Mouse (Mus musculus): ENCODE measurements around the gene Ctnna2. TPM values are rescaled to one million over a fixed set of nuclear protein-coding genes. Genes with fewer than 3 reads are reported as not detected.

Ctnna2 gene
- polyA plus RNA-seq, 1 experiment from 2014 or later, result 89.0 TPM

GRCm38 (mm10) chr6:77687173-77687572, 292.3 kb downstream of the Ctnna2 start:
- no peak for DNase-seq (ENCODE audit: low spot score)
- H3K4me1 ChIP-seq (ENCODE audit: control insufficient read depth, insufficient read depth, low read length), result no peaks in the 10 kb centered on the region
- H3K36me3 ChIP-seq (ENCODE audit: control insufficient read depth, insufficient read depth, low read length), result no peaks in the 10 kb centered on the region
- 90% methylated on average over 1 of the region's 1 CpGs for WGBS
- H3K27ac ChIP-seq (ENCODE audit: low read depth, low read length), result no peak overlapping the region
- ATAC-seq, result no peak
- H3K9me3 ChIP-seq (replicated peaks; ENCODE audit: control insufficient read depth, low read length), result no peaks in the 10 kb centered on the region
- H3K9ac ChIP-seq (ENCODE audit: low read length), result no peak overlapping the region
- no peak overlapping the region for H3K4me2 ChIP-seq (ENCODE audit: low read length)
- H3K27me3 ChIP-seq (replicated peaks; ENCODE audit: control insufficient read depth, insufficient read depth, low read length), result no peaks in the 10 kb centered on the region
- H3K4me3 ChIP-seq (ENCODE audit: low read depth, low read length), result no peak overlapping the region

GRCm38 (mm10) chr6:77650127-77650526, 329.4 kb downstream of the Ctnna2 start:
- Histone ChIP-seq H3K4me2 (ENCODE audit: low read length) (no peak overlapping the region), H3K4me3 (ENCODE audit: low read depth, low read length) (no peak overlapping the region), H3K27me3 (replicated peaks; ENCODE audit: control insufficient read depth, insufficient read depth, low read length) (no peaks in the 10 kb centered on the region), H3K9ac (ENCODE audit: low read length) (no peak overlapping the region), H3K9me3 (replicated peaks; ENCODE audit: control insufficient read depth, low read length) (no peaks in the 10 kb centered on the region), H3K4me1 (ENCODE audit: control insufficient read depth, insufficient read depth, low read length) (no peaks in the 10 kb centered on the region), H3K36me3 (ENCODE audit: control insufficient read depth, insufficient read depth, low read length) (no peaks in the 10 kb centered on the region), H3K27ac (ENCODE audit: low read depth, low read length) (no peak overlapping the region)
- DNase-seq (ENCODE audit: low spot score) (peak; percentile 65), ATAC-seq (peak; percentile 51)
- WGBS, result 11% methylated on average over 6 of the region's 6 CpGs

GRCm38 (mm10) chr6:77644591-77644990, 334.9 kb downstream of the Ctnna2 start:
- 31% methylated on average over 4 of the region's 4 CpGs for whole genome bisulfite sequencing
- Histone ChIP-seq H3K27ac (ENCODE audit: low read depth, low read length) (no peak overlapping the region), H3K27me3 (replicated peaks; ENCODE audit: control insufficient read depth, insufficient read depth, low read length) (no peaks in the 10 kb centered on the region), H3K4me3 (ENCODE audit: low read depth, low read length) (no peak overlapping the region), H3K9me3 (replicated peaks; ENCODE audit: control insufficient read depth, low read length) (no peaks in the 10 kb centered on the region), H3K9ac (ENCODE audit: low read length) (no peak overlapping the region), H3K4me1 (ENCODE audit: control insufficient read depth, insufficient read depth, low read length) (peaks cover 5% of the 10 kb centered on the region; the same call in 1 of the 2 replicates), H3K4me2 (ENCODE audit: low read length) (no peak overlapping the region), H3K36me3 (ENCODE audit: control insufficient read depth, insufficient read depth, low read length) (0 out of 2 replicates have a peak, but pooled peaks cover 4% of the 10 kb centered on the region)
- DNase-seq (ENCODE audit: low spot score) (peak; percentile 49), ATAC-seq (peak; percentile 71; the same call in 1 of the 2 replicates)

GRCm38 (mm10) chr6:77638784-77639183, 340.7 kb downstream of the Ctnna2 start:
- no peaks in the 10 kb centered on the region for H3K9me3 ChIP-seq (replicated peaks; ENCODE audit: control insufficient read depth, low read length)
- H3K4me2 ChIP-seq (ENCODE audit: low read length), result no peak overlapping the region
- ATAC-seq (no peak), DNase-seq (ENCODE audit: low spot score) (peak; percentile 37)
- H3K4me3 ChIP-seq (ENCODE audit: low read depth, low read length), result no peak overlapping the region
- no peak overlapping the region for H3K27ac ChIP-seq (ENCODE audit: low read depth, low read length)
- H3K4me1 ChIP-seq (ENCODE audit: control insufficient read depth, insufficient read depth, low read length), result 0 out of 2 replicates have a peak, but pooled peaks cover 2% of the 10 kb centered on the region
- peaks cover 10% of the 10 kb centered on the region for H3K36me3 ChIP-seq (ENCODE audit: control insufficient read depth, insufficient read depth, low read length)
- no peaks in the 10 kb centered on the region for H3K27me3 ChIP-seq (replicated peaks; ENCODE audit: control insufficient read depth, insufficient read depth, low read length)
- WGBS, result 78% methylated on average over 2 of the region's 2 CpGs
- no peak overlapping the region for H3K9ac ChIP-seq (ENCODE audit: low read length)

GRCm38 (mm10) chr6:77633997-77634396, 345.5 kb downstream of the Ctnna2 start:
- DNase-seq (ENCODE audit: low spot score) (peak; percentile 81), ATAC-seq (peak; percentile 83)
- WGBS, result 34% methylated on average over 9 of the region's 9 CpGs
- Histone ChIP-seq H3K4me1 (ENCODE audit: control insufficient read depth, insufficient read depth, low read length) (no peaks in the 10 kb centered on the region), H3K27ac (ENCODE audit: low read depth, low read length) (no peak overlapping the region), H3K9ac (ENCODE audit: low read length) (no peak overlapping the region), H3K27me3 (replicated peaks; ENCODE audit: control insufficient read depth, insufficient read depth, low read length) (no peaks in the 10 kb centered on the region), H3K4me2 (ENCODE audit: low read length) (no peak overlapping the region), H3K4me3 (ENCODE audit: low read depth, low read length) (no peak overlapping the region), H3K36me3 (ENCODE audit: control insufficient read depth, insufficient read depth, low read length) (peaks cover 6% of the 10 kb centered on the region), H3K9me3 (replicated peaks; ENCODE audit: control insufficient read depth, low read length) (no peaks in the 10 kb centered on the region)

- 44% methylated on average over 7 of the region's 7 CpGs for WGBS
- Histone ChIP-seq H3K9ac (ENCODE audit: low read length) (no peak overlapping the region), H3K27me3 (replicated peaks; ENCODE audit: control insufficient read depth, insufficient read depth, low read length) (no peaks in the 10 kb centered on the region), H3K4me2 (ENCODE audit: low read length) (no peak overlapping the region), H3K4me3 (ENCODE audit: low read depth, low read length) (no peak overlapping the region), H3K9me3 (replicated peaks; ENCODE audit: control insufficient read depth, low read length) (no peaks in the 10 kb centered on the region), H3K4me1 (ENCODE audit: control insufficient read depth, insufficient read depth, low read length) (no peaks in the 10 kb centered on the region), H3K36me3 (ENCODE audit: control insufficient read depth, insufficient read depth, low read length) (no peaks in the 10 kb centered on the region), H3K27ac (ENCODE audit: low read depth, low read length) (no peak overlapping the region)
- DNase-seq (ENCODE audit: low spot score) (peak; percentile 78), ATAC-seq (peak; percentile 78)
Measured at GRCm38 (mm10) chr6:77628573-77629192, 350.8 kb downstream of the Ctnna2 start.

- ATAC-seq, result no peak
- WGBS, result 93% methylated on average over 14 of the region's 14 CpGs
- Histone ChIP-seq H3K4me1 (ENCODE audit: control insufficient read depth, insufficient read depth, low read length) (peaks cover 5% of the 10 kb centered on the region; the same call in 1 of the 2 replicates), H3K27me3 (replicated peaks; ENCODE audit: control insufficient read depth, insufficient read depth, low read length) (no peaks in the 10 kb centered on the region), H3K9ac (ENCODE audit: low read length) (no peak overlapping the region), H3K4me2 (ENCODE audit: low read length) (no peak overlapping the region), H3K36me3 (ENCODE audit: control insufficient read depth, insufficient read depth, low read length) (no peaks in the 10 kb centered on the region), H3K9me3 (replicated peaks; ENCODE audit: control insufficient read depth, low read length) (no peaks in the 10 kb centered on the region), H3K4me3 (ENCODE audit: low read depth, low read length) (no peak overlapping the region), H3K27ac (ENCODE audit: low read depth, low read length) (no peak overlapping the region)
- DNase-seq (ENCODE audit: low spot score), result no peak
Measured at GRCm38 (mm10) chr6:77604642-77605392, 374.7 kb downstream of the Ctnna2 start.

- no peak overlapping the region for H3K9ac ChIP-seq (ENCODE audit: low read length)
- peak; percentile 57; the same call in 1 of the 2 replicates for ATAC-seq
- WGBS, result 18% methylated on average over 1 of the region's 1 CpGs
Measured at GRCm38 (mm10) chr6:77603914-77604313, 375.6 kb downstream of the Ctnna2 start.

GRCm38 (mm10) chr6:77599244-77599643, 380.3 kb downstream of the Ctnna2 start:
- Histone ChIP-seq H3K4me1 (ENCODE audit: control insufficient read depth, insufficient read depth, low read length) (peaks cover 5% of the 10 kb centered on the region; the same call in 1 of the 2 replicates), H3K9ac (ENCODE audit: low read length) (no peak overlapping the region), H3K4me3 (ENCODE audit: low read depth, low read length) (no peak overlapping the region), H3K4me2 (ENCODE audit: low read length) (no peak overlapping the region), H3K27me3 (replicated peaks; ENCODE audit: control insufficient read depth, insufficient read depth, low read length) (no peaks in the 10 kb centered on the region), H3K9me3 (replicated peaks; ENCODE audit: control insufficient read depth, low read length) (no peaks in the 10 kb centered on the region), H3K36me3 (ENCODE audit: control insufficient read depth, insufficient read depth, low read length) (no peaks in the 10 kb centered on the region), H3K27ac (ENCODE audit: low read depth, low read length) (no peak overlapping the region)
- 69% methylated on average over 2 of the region's 2 CpGs for WGBS
- peak; percentile 25 for DNase-seq (ENCODE audit: low spot score)
- no peak for ATAC-seq

More at GRCm38 (mm10) chr6:77603914-77604313, 375.6 kb downstream of the Ctnna2 start:
- DNase-seq (ENCODE audit: low spot score), result peak; percentile 68
- no peaks in the 10 kb centered on the region for H3K9me3 ChIP-seq (replicated peaks; ENCODE audit: control insufficient read depth, low read length)
- no peak overlapping the region for H3K4me3 ChIP-seq (ENCODE audit: low read depth, low read length)
- H3K27ac ChIP-seq (ENCODE audit: low read depth, low read length), result no peak overlapping the region
- no peaks in the 10 kb centered on the region for H3K27me3 ChIP-seq (replicated peaks; ENCODE audit: control insufficient read depth, insufficient read depth, low read length)
- no peaks in the 10 kb centered on the region for H3K36me3 ChIP-seq (ENCODE audit: control insufficient read depth, insufficient read depth, low read length)
- H3K4me2 ChIP-seq (ENCODE audit: low read length), result no peak overlapping the region
- peaks cover 5% of the 10 kb centered on the region; the same call in 1 of the 2 replicates for H3K4me1 ChIP-seq (ENCODE audit: control insufficient read depth, insufficient read depth, low read length)

Data from forebrain, embryonic 14.5 days (tissue).